Mouse (Mus musculus) natural killer cell, adult 2 months (primary cell): ENCODE measurements around the gene Prrx1.

ENCODE experiments used
- DNase-seq, 2 experiments: peaks; one replicate each; pipeline ENCODE4 v3.0.0; 2022; ENCODE audit warnings: low spot score in 2 of 2

Prrx1 gene

GRCm38 (mm10) chr1:163273132-163273531 lies 40.4 kb downstream of the Prrx1 start:
- no peak for DNase-seq

- no peak for DNase-seq
These were observed 46.5 kb downstream of the Prrx1 start for GRCm38 (mm10) chr1:163266853-163267538.

GRCm38 (mm10) chr1:163257298-163257697 lies 56.2 kb downstream of the Prrx1 start:
- DNase-seq: no peak

GRCm38 (mm10) chr1:163255884-163256283 lies 57.6 kb downstream of the Prrx1 start:
- DNase-seq: no peak

GRCm38 (mm10) chr1:163252796-163253195 lies 60.7 kb downstream of the Prrx1 start:
- DNase-seq: no peak

GRCm38 (mm10) chr1:163252331-163252730 lies 61.2 kb downstream of the Prrx1 start:
- no peak for DNase-seq

- DNase-seq: no peak
These were observed 61.7 kb downstream of the Prrx1 start for GRCm38 (mm10) chr1:163251766-163252165.

- DNase-seq: no peak
These were observed 74.6 kb downstream of the Prrx1 start for GRCm38 (mm10) chr1:163238950-163239349.

GRCm38 (mm10) chr1:163231230-163231629 lies 82.3 kb downstream of the Prrx1 start:
- DNase-seq: no peak

- no peak for DNase-seq
These were observed 87.2 kb downstream of the Prrx1 start for GRCm38 (mm10) chr1:163226271-163226670.

GRCm38 (mm10) chr1:163221767-163222166 lies 91.7 kb downstream of the Prrx1 start:
- no peak for DNase-seq

GRCm38 (mm10) chr1:163208919-163209867 lies 104.3 kb downstream of the Prrx1 start:
- no peak for DNase-seq

GRCm38 (mm10) chr1:163198767-163199166 lies 114.7 kb downstream of the Prrx1 start:
- DNase-seq: no peak

- no peak for DNase-seq
These were observed 115.5 kb downstream of the Prrx1 start for GRCm38 (mm10) chr1:163198059-163198458.
